ENCODE assay signal across 8 mouse cellular contexts in genomic region chr1:172026201-172026901, GRCm38 (mm10). TPM values are rescaled to one million over a fixed set of nuclear protein-coding genes. Genes with fewer than 3 reads are reported as not detected.
DNase-seq lines count a peak whose midpoint lies in the region; ATAC-seq lines count a peak whose summit lies in the region.

No protein-coding gene starts in this region.

- H3K27me3 ChIP-seq in kidney, embryonic 16.5 days (ENCODE audit: insufficient read depth, low read length): no peaks in the 10 kb centered on the region
- H3K27me3 ChIP-seq in embryonic facial prominence, embryonic 12.5 days: no peaks in the 10 kb centered on the region
- H3K27me3 ChIP-seq in midbrain, embryonic 14.5 days (ENCODE audit: control insufficient read depth, insufficient read depth, low read length): no peaks in the 10 kb centered on the region

- 2% methylated on average over 22 of the region's 23 CpGs for WGBS in kidney, embryonic 16.5 days
- WGBS in embryonic facial prominence, embryonic 12.5 days: 1% methylated on average over 23 of the region's 23 CpGs
- WGBS in midbrain, embryonic 14.5 days: under 1% methylated on average over 23 of the region's 23 CpGs

- DNase-seq in kidney, adult 18-20 months: no peak
- DNase-seq in NIH3T3 (ENCODE audit: low read depth): peak; percentile 47
- peak; percentile 65 for DNase-seq in induced T-regulatory cell, adult 2 months (ENCODE audit: low read depth)
- peak; percentile 85 for DNase-seq in midbrain, embryonic 14.5 days
- no peak for DNase-seq in T-cell, adult 2 months (ENCODE audit: low spot score)
- DNase-seq in left cerebral cortex, adult 9 months (ENCODE audit: low spot score in 2 of 2): no peak

- ATAC-seq in kidney, embryonic 16.5 days (ENCODE audit: low FRiP score, low TSS enrichment): peak; percentile 66
- peak; percentile 83 for ATAC-seq in embryonic facial prominence, embryonic 12.5 days (ENCODE audit: insufficient number of reproducible peaks, insufficient read depth, low FRiP score, low TSS enrichment)
- ATAC-seq in midbrain, embryonic 14.5 days (ENCODE audit: low FRiP score, low TSS enrichment): peak; percentile 73

- peaks cover 41% of the 10 kb centered on the region for H3K4me1 ChIP-seq in kidney, embryonic 16.5 days (ENCODE audit: insufficient read depth, low read length)
- H3K4me1 ChIP-seq in embryonic facial prominence, embryonic 12.5 days: peaks cover 47% of the 10 kb centered on the region
- H3K4me1 ChIP-seq in midbrain, embryonic 14.5 days (ENCODE audit: control insufficient read depth, insufficient read depth, low read length): peaks cover 57% of the 10 kb centered on the region

- H3K36me3 ChIP-seq in kidney, embryonic 16.5 days (ENCODE audit: insufficient read depth, low read length): no peaks in the 10 kb centered on the region
- H3K36me3 ChIP-seq in embryonic facial prominence, embryonic 12.5 days: peaks cover 8% of the 10 kb centered on the region; the same call in 1 of the 2 replicates
- H3K36me3 ChIP-seq in midbrain, embryonic 14.5 days (ENCODE audit: control insufficient read depth, insufficient read depth, low read length): peaks cover 5% of the 10 kb centered on the region

- H3K4me3 ChIP-seq in kidney, embryonic 16.5 days (ENCODE audit: low read length): peak overlapping the region; percentile 79
- peak overlapping the region; percentile 89 for H3K4me3 ChIP-seq in embryonic facial prominence, embryonic 12.5 days
- peak overlapping the region; percentile 96 for H3K4me3 ChIP-seq in midbrain, embryonic 14.5 days (replicated peaks; ENCODE audit: low read depth, low read length)

- peak overlapping the region; percentile 77 for H3K4me2 ChIP-seq in kidney, embryonic 16.5 days (replicated peaks; ENCODE audit: low read depth, low read length)
- H3K4me2 ChIP-seq in embryonic facial prominence, embryonic 12.5 days (replicated peaks): peak overlapping the region; percentile 62
- peak overlapping the region; percentile 98 for H3K4me2 ChIP-seq in midbrain, embryonic 14.5 days (ENCODE audit: low read length)

- peak overlapping the region; percentile 91 for H3K9ac ChIP-seq in kidney, embryonic 16.5 days (replicated peaks; ENCODE audit: low read length)
- H3K9ac ChIP-seq in embryonic facial prominence, embryonic 12.5 days: peak overlapping the region; percentile 95
- H3K9ac ChIP-seq in midbrain, embryonic 14.5 days (replicated peaks; ENCODE audit: low read length): peak overlapping the region; percentile 97

- no peaks in the 10 kb centered on the region for H3K9me3 ChIP-seq in kidney, embryonic 16.5 days (ENCODE audit: low read length)
- no peaks in the 10 kb centered on the region for H3K9me3 ChIP-seq in embryonic facial prominence, embryonic 12.5 days
- no peaks in the 10 kb centered on the region for H3K9me3 ChIP-seq in midbrain, embryonic 14.5 days (ENCODE audit: control insufficient read depth, low read length)

- peak overlapping the region; percentile 88 for H3K27ac ChIP-seq in kidney, embryonic 16.5 days (ENCODE audit: low read length)
- peak overlapping the region; percentile 98 for H3K27ac ChIP-seq in embryonic facial prominence, embryonic 12.5 days
- H3K27ac ChIP-seq in midbrain, embryonic 14.5 days (replicated peaks; ENCODE audit: low read depth, low read length): peak overlapping the region; percentile 96

RNA-seq across cellular contexts. Expression of gene Vangl2, which starts 1.9 kb away (rescaled TPM):
- polyA plus RNA-seq in kidney, embryonic 16.5 days (2015; fragmentation: Nextera tagmentation; extraction: Ambion mirVana): 14.6 and 19.0 TPM in 2 replicates
- 24.7 and 25.6 TPM in 2 replicates for polyA plus RNA-seq in embryonic facial prominence, embryonic 12.5 days (2016; fragmentation: Nextera tagmentation; extraction: Ambion mirVana)
- 52.7 and 57.3 TPM in 2 replicates for polyA plus RNA-seq in midbrain, embryonic 14.5 days (2014; fragmentation: Nextera tagmentation; extraction: Ambion mirVana)

RNA-seq across cellular contexts. Expression of gene Nhlh1, which starts 31.0 kb away (rescaled TPM):
- not detected in 2 replicates for polyA plus RNA-seq in kidney, embryonic 16.5 days (2015; fragmentation: Nextera tagmentation; extraction: Ambion mirVana)
- 3.9 and 4.1 TPM in 2 replicates for polyA plus RNA-seq in embryonic facial prominence, embryonic 12.5 days (2016; fragmentation: Nextera tagmentation; extraction: Ambion mirVana)
- 3.6 and 5.5 TPM in 2 replicates for polyA plus RNA-seq in midbrain, embryonic 14.5 days (2014; fragmentation: Nextera tagmentation; extraction: Ambion mirVana)

RNA-seq across cellular contexts. Expression of gene Copa, which starts 56.0 kb away (rescaled TPM):
- 260 and 264 TPM in 2 replicates for polyA plus RNA-seq in kidney, embryonic 16.5 days (2015; fragmentation: Nextera tagmentation; extraction: Ambion mirVana)
- 231 and 236 TPM in 2 replicates for polyA plus RNA-seq in embryonic facial prominence, embryonic 12.5 days (2016; fragmentation: Nextera tagmentation; extraction: Ambion mirVana)
- 96.5 and 188 TPM in 2 replicates for polyA plus RNA-seq in midbrain, embryonic 14.5 days (2014; fragmentation: Nextera tagmentation; extraction: Ambion mirVana)

RNA-seq across cellular contexts. Expression of gene Ncstn, which starts 56.2 kb away (rescaled TPM):
- polyA plus RNA-seq in kidney, embryonic 16.5 days (2015; fragmentation: Nextera tagmentation; extraction: Ambion mirVana): 160 and 164 TPM in 2 replicates
- polyA plus RNA-seq in embryonic facial prominence, embryonic 12.5 days (2016; fragmentation: Nextera tagmentation; extraction: Ambion mirVana): 106 and 107 TPM in 2 replicates
- polyA plus RNA-seq in midbrain, embryonic 14.5 days (2014; fragmentation: Nextera tagmentation; extraction: Ambion mirVana): 97.7 and 117 TPM in 2 replicates

Comparison
In these comparisons a context has a peak if more than half of its experiments do, and no peak if none do; other contexts are left out.
1. DNase-seq: peak in NIH3T3 (single experiment), induced T-regulatory cell, adult 2 months (single experiment) and midbrain, embryonic 14.5 days (single experiment); none in kidney, adult 18-20 months (single experiment), T-cell, adult 2 months (single experiment) and left cerebral cortex, adult 9 months (0 of 2).
2. Peak in every context shown above with its lines, with median percentiles within 50 percentile points of each other: ATAC-seq, H3K27ac ChIP-seq, H3K4me2 ChIP-seq, H3K4me3 ChIP-seq and H3K9ac ChIP-seq.